19 mouse cellular contexts compared by ENCODE assay signal in the genomic region with DNA sequence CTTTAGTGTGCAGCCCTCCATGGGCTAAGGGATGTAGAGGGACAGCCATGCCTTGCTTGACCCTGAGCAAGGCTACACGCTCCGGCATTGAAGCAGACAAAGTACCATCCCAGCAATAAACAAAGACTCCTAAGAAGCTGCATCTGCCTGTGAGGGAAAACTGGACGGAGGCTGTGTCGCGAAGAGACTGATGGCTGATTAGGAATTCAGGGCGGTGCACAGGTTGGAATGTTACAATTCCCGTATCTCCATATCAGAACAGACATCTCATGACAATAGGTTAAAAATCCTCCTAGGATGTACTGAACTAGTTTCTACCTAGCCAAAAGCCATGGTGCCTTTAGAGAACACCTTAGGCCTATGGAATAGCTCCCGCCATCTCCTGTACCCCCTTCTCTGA. TPM values are rescaled to one million over a fixed set of nuclear protein-coding genes. Genes with fewer than 3 reads are reported as not detected.
DNase-seq lines count a peak whose midpoint lies in the region; ATAC-seq and TF ChIP-seq lines count a peak whose summit lies in the region.
"Had no signal": no experiment of that assay in that cellular context is flagged by ENCODE, and none has a peak within 500 bp of the region (broad histone marks: within the 10 kb centered on the region; RNA-seq: fewer than 3 reads in every experiment).

No protein-coding gene starts in this region.

- H3K9me3 ChIP-seq in hindbrain, embryonic 10.5 days, result no peaks in the 10 kb centered on the region
- no peaks in the 10 kb centered on the region for H3K9me3 ChIP-seq in hindbrain, embryonic 14.5 days (ENCODE audit: control insufficient read depth, low read length)
- no peaks in the 10 kb centered on the region for H3K9me3 ChIP-seq in ES-Bruce4 (replicated peaks; ENCODE audit: control insufficient read depth, insufficient read depth, low read length, poor library complexity, severe bottlenecking)
- H3K9me3 ChIP-seq in forebrain, embryonic 14.5 days (replicated peaks; ENCODE audit: control insufficient read depth, low read length), result no peaks in the 10 kb centered on the region
- H3K9me3 ChIP-seq: embryonic facial prominence, embryonic 10.5 days; embryonic facial prominence, embryonic 12.5 days; forebrain, embryonic 13.5 days had no signal

- H3K4me1 ChIP-seq in hindbrain, embryonic 10.5 days (replicated peaks), result peaks cover 45% of the 10 kb centered on the region
- H3K4me1 ChIP-seq in hindbrain, embryonic 14.5 days (replicated peaks; ENCODE audit: control insufficient read depth, insufficient read depth, low read length), result peaks cover 11% of the 10 kb centered on the region; the same call in 1 of the 2 replicates
- H3K4me1 ChIP-seq in ES-Bruce4 (ENCODE audit: control insufficient read depth, insufficient read depth, low read length), result peaks cover 2% of the 10 kb centered on the region
- H3K4me1 ChIP-seq in forebrain, embryonic 14.5 days (ENCODE audit: control insufficient read depth, insufficient read depth, low read length), result peaks cover 3% of the 10 kb centered on the region; the same call in 1 of the 2 replicates

- no peak overlapping the region for H3K9ac ChIP-seq in hindbrain, embryonic 14.5 days
- H3K9ac ChIP-seq in ES-Bruce4 (ENCODE audit: low read depth, poor library complexity, severe bottlenecking), result no peak overlapping the region
- H3K9ac ChIP-seq in forebrain, embryonic 14.5 days (ENCODE audit: low read length), result no peak overlapping the region
- H3K9ac ChIP-seq: embryonic facial prominence, embryonic 12.5 days; forebrain, embryonic 13.5 days had no signal

- TF ChIP-seq POLR2A in ES-Bruce4 (IDR thresholded peaks at IDR 0.05; ENCODE audit: insufficient read depth, low read length), result no peak

- no peak for DNase-seq in hindbrain, embryonic 10.5 days (ENCODE audit: low spot score)
- DNase-seq in hindbrain, embryonic 14.5 days (ENCODE audit: low spot score), result no peak
- peak; percentile 81 for DNase-seq in ZHBTc4 (ENCODE audit: low read depth, low spot score)
- no peak for DNase-seq in forebrain, embryonic 14.5 days (ENCODE audit: low spot score)
- DNase-seq: adrenal gland, adult 2 months; adrenal gland, postnatal 10 days; adrenal gland, postnatal 25 days; B cell, adult 2 months; cerebellum, adult 11 months; cerebellum, adult 18-20 months; cerebellum, adult 9-10 months; cerebellum, postnatal 10 days; cerebellum, postnatal 25 days had no signal

- WGBS in hindbrain, embryonic 10.5 days, result 75% methylated on average over 8 of the region's 8 CpGs
- WGBS in hindbrain, embryonic 14.5 days, result 68% methylated on average over 8 of the region's 8 CpGs
- 85% methylated on average over 8 of the region's 8 CpGs for WGBS in forebrain, embryonic 14.5 days

- no peak overlapping the region for H3K4me3 ChIP-seq in hindbrain, embryonic 10.5 days
- no peak overlapping the region for H3K4me3 ChIP-seq in hindbrain, embryonic 14.5 days (replicated peaks; ENCODE audit: low read length)
- H3K4me3 ChIP-seq in ES-Bruce4 (ENCODE audit: low read depth, low read length), result no peak overlapping the region
- no peak overlapping the region for H3K4me3 ChIP-seq in forebrain, embryonic 14.5 days (ENCODE audit: low read depth, low read length)
- H3K4me3 ChIP-seq: embryonic facial prominence, embryonic 10.5 days; embryonic facial prominence, embryonic 12.5 days; forebrain, embryonic 13.5 days had no signal

- no peaks in the 10 kb centered on the region for H3K36me3 ChIP-seq in hindbrain, embryonic 10.5 days
- no peaks in the 10 kb centered on the region for H3K36me3 ChIP-seq in hindbrain, embryonic 14.5 days (replicated peaks; ENCODE audit: control insufficient read depth, insufficient read depth)
- H3K36me3 ChIP-seq in ES-Bruce4 (ENCODE audit: control insufficient read depth, insufficient read depth, low read length, poor library complexity, severe bottlenecking), result no peaks in the 10 kb centered on the region
- H3K36me3 ChIP-seq in forebrain, embryonic 14.5 days (ENCODE audit: control insufficient read depth, insufficient read depth, low read length), result no peaks in the 10 kb centered on the region

- H3K4me2 ChIP-seq in hindbrain, embryonic 14.5 days (replicated peaks), result no peak overlapping the region
- no peak overlapping the region for H3K4me2 ChIP-seq in forebrain, embryonic 14.5 days (ENCODE audit: low read length)
- H3K4me2 ChIP-seq: embryonic facial prominence, embryonic 12.5 days; forebrain, embryonic 13.5 days had no signal

- TF ChIP-seq EP300 in ES-Bruce4 (IDR thresholded peaks at IDR 0.05; ENCODE audit: insufficient read depth, low read depth, low read length), result 0 out of 2 replicates have a peak, but pooled peaks have one; percentile 16

- ATAC-seq in hindbrain, embryonic 14.5 days (ENCODE audit: low FRiP score), result no peak
- ATAC-seq in forebrain, embryonic 14.5 days, result no peak
- ATAC-seq: CD4-positive, CD25-positive, alpha-beta regulatory T cell, adult 4 months; forebrain, embryonic 13.5 days; forebrain, embryonic 16.5 days had no signal

- peaks cover 31% of the 10 kb centered on the region for H3K27me3 ChIP-seq in hindbrain, embryonic 10.5 days (ENCODE audit: insufficient read depth, poor library complexity, severe bottlenecking)
- peaks cover 5% of the 10 kb centered on the region for H3K27me3 ChIP-seq in hindbrain, embryonic 14.5 days (ENCODE audit: control insufficient read depth, insufficient read depth, low read length)
- H3K27me3 ChIP-seq in ES-Bruce4 (ENCODE audit: control insufficient read depth, insufficient read depth, low read length, poor library complexity, severe bottlenecking), result no peaks in the 10 kb centered on the region
- no peaks in the 10 kb centered on the region; the same call in 1 of the 2 replicates for H3K27me3 ChIP-seq in forebrain, embryonic 14.5 days (replicated peaks; ENCODE audit: control insufficient read depth, insufficient read depth, low read length)
- H3K27me3 ChIP-seq: embryonic facial prominence, embryonic 12.5 days had no signal

- peak overlapping the region; percentile 17 for H3K27ac ChIP-seq in hindbrain, embryonic 10.5 days
- no peak overlapping the region for H3K27ac ChIP-seq in hindbrain, embryonic 14.5 days
- no peak overlapping the region for H3K27ac ChIP-seq in ES-Bruce4 (ENCODE audit: insufficient read depth, low read length)
- H3K27ac ChIP-seq in forebrain, embryonic 14.5 days (ENCODE audit: low read depth, low read length), result no peak overlapping the region
- H3K27ac ChIP-seq: embryonic facial prominence, embryonic 10.5 days; embryonic facial prominence, embryonic 12.5 days; forebrain, embryonic 13.5 days had no signal

- TF ChIP-seq CTCF in ES-Bruce4 (IDR thresholded peaks at IDR 0.05; ENCODE audit: low read depth, low read length), result no peak

RNA-seq across cellular contexts. Expression of a gene that starts 23.8 kb away (rescaled TPM):
- 10.8 and 13.3 TPM in 2 replicates for polyA plus RNA-seq in hindbrain, embryonic 10.5 days (2016; fragmentation: Nextera tagmentation; extraction: Ambion mirVana)
- polyA plus RNA-seq in hindbrain, embryonic 14.5 days (2014; fragmentation: Nextera tagmentation; extraction: Ambion mirVana), result 3.7 and 4.1 TPM in 2 replicates
- 8.7 and 9.4 TPM in 2 replicates for polyA plus RNA-seq in ES-Bruce4 (2011; ENCODE audit: insufficient read depth, insufficient read length, low read depth, missing spikeins)
- polyA plus RNA-seq in forebrain, embryonic 14.5 days (2014; fragmentation: Nextera tagmentation; extraction: Ambion mirVana), result 2.6 and 3.3 TPM in 2 replicates
- polyA plus RNA-seq: CD4-positive, CD25-positive, alpha-beta regulatory T cell, adult 4 months had no signal

RNA-seq across cellular contexts. Expression of a gene that starts 46.9 kb away (rescaled TPM):
- polyA plus RNA-seq in hindbrain, embryonic 10.5 days (2016; fragmentation: Nextera tagmentation; extraction: Ambion mirVana), result 19.1 and 23.8 TPM in 2 replicates
- polyA plus RNA-seq in hindbrain, embryonic 14.5 days (2014; fragmentation: Nextera tagmentation; extraction: Ambion mirVana), result 19.4 and 20.6 TPM in 2 replicates
- polyA plus RNA-seq in ES-Bruce4 (2011; ENCODE audit: insufficient read depth, insufficient read length, low read depth, missing spikeins), result 21.7 and 22.3 TPM in 2 replicates
- 24.9 and 25.2 TPM in 2 replicates for polyA plus RNA-seq in forebrain, embryonic 14.5 days (2014; fragmentation: Nextera tagmentation; extraction: Ambion mirVana)
